Mouse (Mus musculus) intestine, postnatal 0 days (tissue): ENCODE data around the gene Fam20a. TPM values are rescaled to one million over a fixed set of nuclear protein-coding genes. Genes with fewer than 3 reads are reported as not detected.

Experiments used
- ATAC-seq: fragments of 200-750 bp; cut with Nextera tagmentation; 2 replicates; pipeline ENCODE4 v1.8.0; 2017; ENCODE audit warnings: mild to moderate bottlenecking, moderate TSS enrichment, moderate library complexity
- H3K27ac ChIP-seq: fragments of 300-500 bp; sonication (generic); 2 replicates; pipeline ENCODE4 v1.5.1; 2014; ENCODE audit warnings: mild to moderate bottlenecking, low read depth, low read length, moderate library complexity
- H3K27me3 ChIP-seq: fragments of 300-500 bp; sonication (generic); replicated peaks from 2 replicates; pipeline ENCODE4 v1.6.1; 2014; ENCODE audit warnings: low read length, mixed read lengths; ENCODE audit not compliant: control insufficient read depth, insufficient read depth
- H3K36me3 ChIP-seq: fragments of 300-500 bp; sonication (generic); 2 replicates; pipeline ENCODE4 v1.6.1; 2014; ENCODE audit warnings: mild to moderate bottlenecking, moderate library complexity; ENCODE audit not compliant: control insufficient read depth, insufficient read depth
- H3K4me1 ChIP-seq: fragments of 300-500 bp; sonication (generic); replicated peaks from 2 replicates; pipeline ENCODE4 v1.6.1; 2014; ENCODE audit warnings: antibody characterized with exemption, low read length, mixed read lengths; ENCODE audit not compliant: control insufficient read depth, insufficient read depth
- H3K4me2 ChIP-seq: fragments of 300-500 bp; sonication (generic); replicated peaks from 2 replicates; pipeline ENCODE4 v1.6.1; 2014; ENCODE audit warnings: low read depth, mild to moderate bottlenecking, moderate library complexity
- H3K4me3 ChIP-seq: fragments of 300-500 bp; sonication (generic); 2 replicates; pipeline ENCODE4 v1.5.1; 2014; ENCODE audit warnings: low read depth, low read length
- H3K9ac ChIP-seq: fragments of 300-500 bp; sonication (generic); 2 replicates; pipeline ENCODE4 v1.6.1; 2014; ENCODE audit warnings: mild to moderate bottlenecking, low read depth, low read length
- H3K9me3 ChIP-seq: fragments of 300-500 bp; sonication (generic); 2 replicates; pipeline ENCODE4 v1.6.1; 2016; ENCODE audit warnings: mixed run types; ENCODE audit not compliant: control insufficient read depth
- CTCF ChIP-seq: sonication (generic); IDR thresholded peaks from 2 replicates; pipeline ENCODE4 v1.5.1; 2016; ENCODE audit warnings: low read depth, mild to moderate bottlenecking, control low read depth, antibody characterized with exemption, moderate library complexity
- WGBS: fragments of 180-500 bp; shearing (Covaris S2); extraction: QIAGEN DNeasy Blood & Tissue Kit; methylation state at CpG from one replicate; pipeline ENCODE4 v1.1.7; 2014; 5-methylcytosine and 5-hydroxymethylcytosine counted together
- polyA plus RNA-seq: library from polyadenylated mRNA; unstranded; fragments of >200 nt; fragmentation: Nextera tagmentation; extraction: Ambion mirVana; gene quantifications from 2 replicates; pipeline ENCODE4 v1.2.1, GENCODE M21; 2015

Gene Fam20a
- polyA plus RNA-seq, 1 experiment from 2014 or later, result 2.5 TPM

DNA sequence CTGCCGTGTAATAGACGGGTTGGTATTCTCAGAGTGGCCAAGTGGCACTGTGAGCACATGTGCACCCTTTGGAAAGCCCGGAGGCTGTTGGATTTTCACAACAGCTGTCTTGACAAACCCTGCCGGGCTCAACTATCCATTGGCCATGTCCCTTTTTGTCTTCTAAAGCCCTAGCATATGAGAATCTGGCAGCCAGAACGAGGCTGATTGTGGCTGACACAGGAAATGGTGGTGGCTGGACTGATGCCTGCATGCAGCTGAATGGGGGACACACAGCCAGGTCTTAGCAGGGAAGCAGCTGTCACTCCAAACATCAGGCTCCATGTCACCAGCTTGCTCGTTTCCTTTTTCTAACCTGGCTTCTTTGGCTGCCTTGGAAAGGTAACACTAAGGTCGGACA is 73.6 kb downstream of the Fam20a start:
- no peak for ATAC-seq
- Histone ChIP-seq H3K4me3 (no peak overlapping the region), H3K36me3 (0 out of 2 replicates have a peak, but pooled peaks cover under 1% of the 10 kb centered on the region), H3K9me3 (no peaks in the 10 kb centered on the region), H3K27ac (no peak overlapping the region), H3K9ac (no peak overlapping the region), H3K4me2 (no peak overlapping the region), H3K27me3 (no peaks in the 10 kb centered on the region), H3K4me1 (0 out of 2 replicates have a peak, but pooled peaks cover 5% of the 10 kb centered on the region)
- WGBS, result 53% methylated on average over 7 of the region's 7 CpGs
- TF ChIP-seq CTCF, result no peak

- Histone ChIP-seq H3K4me3 (no peak overlapping the region), H3K4me2 (no peak overlapping the region), H3K9ac (no peak overlapping the region), H3K27ac (no peak overlapping the region), H3K27me3 (no peaks in the 10 kb centered on the region), H3K9me3 (no peaks in the 10 kb centered on the region), H3K36me3 (no peaks in the 10 kb centered on the region), H3K4me1 (no peaks in the 10 kb centered on the region)
- ATAC-seq, result no peak
- TF ChIP-seq CTCF, result no peak
- WGBS, result 75% methylated on average over 5 of the region's 5 CpGs
Measured at GRCm38 (mm10) chr11:109641498-109642222, 80.4 kb downstream of the Fam20a start.

DNA sequence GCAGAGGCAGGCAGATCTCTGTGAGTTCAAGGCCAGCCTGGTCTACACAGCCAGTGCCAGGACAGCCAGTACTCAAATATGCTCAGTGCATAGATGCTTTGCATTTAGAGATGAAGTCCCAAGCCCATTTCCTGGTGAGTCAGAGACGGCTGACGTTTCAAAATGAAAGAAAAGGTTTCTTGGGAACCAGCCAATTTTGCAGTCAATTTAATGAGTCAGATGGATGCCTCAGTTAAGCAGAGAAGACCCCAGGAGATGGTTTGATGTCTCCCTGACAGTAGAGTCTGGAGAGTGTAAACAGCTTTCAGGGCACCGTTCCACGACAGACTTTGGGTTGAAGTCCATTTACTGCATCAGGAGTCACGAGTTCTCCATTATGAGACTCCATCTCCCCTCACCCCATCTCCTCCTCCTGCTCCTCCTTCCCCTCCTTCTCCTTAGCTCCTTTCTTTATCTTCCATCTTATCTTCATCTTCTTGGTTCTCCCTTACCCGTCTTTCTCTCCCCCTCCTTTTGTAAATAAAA is 86.1 kb downstream of the Fam20a start:
- no peak for TF ChIP-seq CTCF

DNA sequence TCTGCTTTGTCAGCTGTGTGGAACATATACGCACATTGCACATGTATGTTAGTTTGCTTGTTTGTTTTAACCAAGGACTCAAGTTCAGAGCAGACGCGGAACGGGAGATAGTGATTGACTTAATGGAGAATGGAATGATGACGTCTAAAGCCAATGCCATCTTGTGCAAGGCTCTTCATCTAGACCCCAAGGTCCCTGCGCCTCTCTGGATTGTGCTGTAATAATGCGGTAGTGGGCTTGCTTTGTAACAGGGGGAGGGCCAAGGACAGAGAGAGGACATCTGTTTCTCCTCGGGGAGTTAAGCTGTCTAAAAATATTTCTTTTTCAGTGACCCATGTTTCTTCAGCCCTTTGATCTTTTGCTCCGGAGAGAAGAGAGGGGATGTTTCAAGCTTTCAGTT is 87.2 kb downstream of the Fam20a start:
- Histone ChIP-seq H3K4me2 (no peak overlapping the region), H3K27me3 (no peaks in the 10 kb centered on the region), H3K9ac (no peak overlapping the region), H3K36me3 (no peaks in the 10 kb centered on the region), H3K4me1 (no peaks in the 10 kb centered on the region), H3K27ac (no peak overlapping the region), H3K4me3 (no peak overlapping the region), H3K9me3 (no peaks in the 10 kb centered on the region)
- ATAC-seq, result no peak
- 74% methylated on average over 9 of the region's 9 CpGs for WGBS
- no peak for TF ChIP-seq CTCF

More for the DNA sequence above, 86.1 kb downstream of the Fam20a start:
- Histone ChIP-seq H3K27ac (no peak overlapping the region), H3K4me3 (no peak overlapping the region), H3K27me3 (no peaks in the 10 kb centered on the region), H3K36me3 (no peaks in the 10 kb centered on the region), H3K4me1 (no peaks in the 10 kb centered on the region), H3K4me2 (no peak overlapping the region), H3K9me3 (no peaks in the 10 kb centered on the region), H3K9ac (no peak overlapping the region)
- WGBS, result 51% methylated on average over 6 of the region's 6 CpGs
- ATAC-seq, result no peak

GRCm38 (mm10) chr11:109629021-109629521 is 93.0 kb downstream of the Fam20a start:
- H3K4me2 ChIP-seq, result no peak overlapping the region
- H3K4me3 ChIP-seq, result no peak overlapping the region
- no peak for TF ChIP-seq CTCF
- H3K36me3 ChIP-seq, result no peaks in the 10 kb centered on the region
- no peak overlapping the region for H3K27ac ChIP-seq
- no peaks in the 10 kb centered on the region for H3K9me3 ChIP-seq
- no peaks in the 10 kb centered on the region for H3K4me1 ChIP-seq
- H3K9ac ChIP-seq, result no peak overlapping the region
- ATAC-seq, result no peak
- WGBS, result 63% methylated on average over 10 of the region's 10 CpGs
- H3K27me3 ChIP-seq, result no peaks in the 10 kb centered on the region

GRCm38 (mm10) chr11:109628099-109628498 is 94.0 kb downstream of the Fam20a start:
- WGBS, result 84% methylated on average over 3 of the region's 3 CpGs
- TF ChIP-seq CTCF, result no peak

More at GRCm38 (mm10) chr11:109628099-109628498, 94.0 kb downstream of the Fam20a start:
- Histone ChIP-seq H3K36me3 (no peaks in the 10 kb centered on the region), H3K9ac (no peak overlapping the region), H3K27me3 (no peaks in the 10 kb centered on the region), H3K9me3 (no peaks in the 10 kb centered on the region), H3K4me3 (no peak overlapping the region), H3K4me1 (no peaks in the 10 kb centered on the region), H3K4me2 (no peak overlapping the region), H3K27ac (no peak overlapping the region)
- no peak for ATAC-seq
